Mouse (Mus musculus): ENCODE results near the gene Aldh8a1.

Gene Aldh8a1

DNA sequence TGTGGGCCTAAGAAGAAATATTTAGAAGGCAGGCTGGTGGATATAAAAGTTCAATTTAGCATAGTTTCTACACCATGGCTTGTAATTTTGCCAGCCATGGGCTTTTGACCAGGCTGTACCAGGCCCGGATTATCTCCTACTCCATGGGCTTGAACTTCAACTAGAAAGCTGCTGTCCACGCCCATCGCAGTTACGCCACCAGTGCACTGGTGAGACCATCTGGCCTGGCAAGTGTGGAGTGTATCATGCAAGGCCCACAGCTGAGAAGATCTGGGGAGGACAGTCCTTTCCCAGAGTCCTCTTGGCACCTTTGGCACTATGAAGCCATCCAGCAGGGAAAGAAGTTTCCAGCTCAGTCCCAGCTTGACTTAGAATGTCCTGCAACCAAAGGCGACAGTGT is 39.1 kb downstream of the Aldh8a1 start:
- no peak for DNase-seq (ENCODE audit: low read depth, low spot score)

DNA sequence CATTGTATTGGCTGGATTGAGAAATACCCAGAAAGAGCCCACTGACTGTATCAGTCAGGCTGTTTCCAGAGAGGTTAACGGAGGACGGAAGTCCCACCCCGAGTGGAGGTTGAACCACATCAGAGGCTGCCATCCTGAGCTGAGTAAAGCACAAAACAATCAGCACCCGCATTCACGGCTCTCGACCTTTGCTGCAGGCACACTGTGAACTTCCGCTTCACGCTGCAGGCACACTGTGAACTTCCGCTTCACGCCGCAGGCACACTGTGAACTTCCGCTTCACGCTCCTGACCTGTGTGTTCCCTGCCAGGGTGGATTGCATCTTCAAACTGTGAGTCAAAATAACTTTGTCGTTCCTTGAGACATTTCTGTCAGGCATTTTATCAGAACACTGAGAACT is 42.1 kb downstream of the Aldh8a1 start:
- no peak for DNase-seq (ENCODE audit: low read depth, low spot score)

- DNase-seq (ENCODE audit: low read depth, low spot score), result peak; percentile 79
Observed at GRCm38 (mm10) chr10:21420457-21421424, 43.6 kb downstream of the Aldh8a1 start.

GRCm38 (mm10) chr10:21426515-21426914 is 49.4 kb downstream of the Aldh8a1 start:
- no peak for DNase-seq (ENCODE audit: low read depth, low spot score)

DNA sequence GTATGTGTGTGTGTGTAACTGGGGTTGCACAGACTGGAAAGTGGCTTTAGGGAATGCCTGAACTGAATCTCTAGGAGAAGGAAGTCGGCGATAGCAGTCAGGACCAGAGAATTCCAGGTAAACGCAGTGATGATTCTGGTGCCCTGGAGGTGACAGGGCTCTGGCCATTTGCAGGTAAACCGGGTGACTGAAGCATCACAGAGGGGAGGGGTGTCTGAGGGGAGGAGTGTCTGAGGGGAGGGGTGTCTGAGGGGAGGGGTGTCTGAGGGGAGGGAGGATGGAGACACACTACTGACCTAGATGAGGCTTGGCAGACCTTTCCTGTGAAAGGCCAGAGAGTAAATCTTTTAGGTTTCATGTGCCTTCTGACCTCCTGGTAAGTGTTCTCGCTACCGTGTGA is 50.9 kb downstream of the Aldh8a1 start:
- DNase-seq (ENCODE audit: low read depth, low spot score), result no peak

DNA sequence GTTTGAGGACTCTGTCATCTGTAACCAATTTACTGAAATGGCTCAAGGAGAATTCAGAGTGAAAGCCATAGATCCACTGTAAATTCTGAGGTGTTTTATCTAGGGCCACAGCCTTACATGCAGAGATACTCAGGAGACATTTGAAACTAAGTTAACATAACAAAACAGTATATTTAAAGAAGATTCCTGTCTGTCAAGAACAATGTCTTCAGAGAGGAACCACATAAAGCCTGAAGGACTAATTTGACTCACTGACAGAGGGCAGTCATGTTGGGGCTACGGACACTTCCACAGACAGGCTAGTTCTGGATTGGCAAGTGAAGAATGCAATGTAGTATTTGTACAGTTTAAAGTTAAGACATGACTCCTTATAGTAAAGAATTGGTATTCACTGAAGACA is 62.2 kb downstream of the Aldh8a1 start:
- no peak for DNase-seq (ENCODE audit: low read depth, low spot score)

DNA sequence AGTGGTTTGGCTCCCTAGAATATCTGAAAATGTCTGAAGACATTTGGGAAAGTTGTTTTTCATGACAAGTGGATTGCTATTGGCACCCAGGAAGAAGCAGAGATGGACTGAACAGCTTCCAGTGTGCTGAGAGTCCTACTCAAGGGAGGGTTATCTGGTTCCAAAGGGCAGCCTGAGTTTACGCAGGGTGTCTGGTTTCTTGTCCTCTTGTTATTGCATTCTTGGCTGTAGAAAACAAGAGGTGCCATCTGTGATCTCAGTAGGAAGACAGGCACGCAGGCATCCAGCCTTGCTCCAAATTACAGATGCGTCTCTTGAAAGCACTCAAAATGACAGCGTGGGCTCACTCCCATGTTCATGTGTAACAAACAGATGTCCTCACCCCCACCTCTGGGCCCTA is 63.9 kb downstream of the Aldh8a1 start:
- peak; percentile 34 for DNase-seq (ENCODE audit: low read depth, low spot score)

- no peak for DNase-seq (ENCODE audit: low read depth, low spot score)
Observed at GRCm38 (mm10) chr10:21441690-21442089, 64.6 kb downstream of the Aldh8a1 start.

- DNase-seq (ENCODE audit: low read depth, low spot score), result peak; percentile 80
Observed at GRCm38 (mm10) chr10:21443646-21444324, 66.7 kb downstream of the Aldh8a1 start.

GRCm38 (mm10) chr10:21444410-21444809 is 67.3 kb downstream of the Aldh8a1 start:
- no peak for DNase-seq (ENCODE audit: low read depth, low spot score)
